Mouse (Mus musculus) CH12.LX (cell line): ENCODE results near the gene Ccdc157. TPM values are rescaled to one million over a fixed set of nuclear protein-coding genes. Genes with fewer than 3 reads are reported as not detected.

Experiments
- DNase-seq: peaks from one replicate; pipeline ENCODE4 v3.0.0-alpha.2; 2013; ENCODE audit errors: extremely low read depth
- H3K27ac ChIP-seq: 2 replicates; pipeline ENCODE4 v1.5.1; 2012; ENCODE audit warnings: low read depth, mild to moderate bottlenecking, control low read depth, moderate library complexity; ENCODE audit not compliant: insufficient read depth
- H3K27me3 ChIP-seq: replicated peaks from 2 replicates; pipeline ENCODE3; 2012; ENCODE audit warnings: inconsistent platforms
- H3K36me3 ChIP-seq, 2 experiments: replicated peaks in 1 of 2; 2 replicates each; pipeline versions ENCODE3 to v1.6.1; 2012; ENCODE audit warnings: inconsistent platforms in 1 of 2, low read length in 1 of 2, mild to moderate bottlenecking in 1 of 2, mixed read lengths in 1 of 2, moderate library complexity in 1 of 2; ENCODE audit not compliant: control insufficient read depth in 1 of 2, insufficient read depth in 1 of 2
- H3K4me1 ChIP-seq, 2 experiments: 2 replicates each; pipeline ENCODE4 v1.6.1; 2012; ENCODE audit warnings: inconsistent platforms in 1 of 2, moderate library complexity in 1 of 2; ENCODE audit not compliant: insufficient read depth in 2 of 2, control insufficient read depth in 1 of 2
- H3K4me2 ChIP-seq: 2 replicates; pipeline ENCODE4 v1.6.1; 2012; ENCODE audit warnings: low read depth, mild to moderate bottlenecking, control low read depth; ENCODE audit not compliant: poor library complexity, insufficient read depth, severe bottlenecking
- H3K4me3 ChIP-seq, 3 experiments: fragments of 150-350 bp in 1 of 3; sonication (generic) in 1 of 3; replicated peaks in 1 of 3; 2 replicates each; pipeline versions ENCODE3 to v1.5.1; 2011 to 2012; ENCODE audit warnings: low read depth in 2 of 3, low read length in 2 of 3, mild to moderate bottlenecking in 2 of 3, moderate library complexity in 2 of 3, control low read depth in 1 of 3, improper control_type of control experiment in 1 of 3, inconsistent platforms in 1 of 3, mixed read lengths in 1 of 3; ENCODE audit not compliant: poor library complexity in 1 of 3
- H3K79me2 ChIP-seq: replicated peaks from 2 replicates; pipeline ENCODE4 v1.6.1; 2012; ENCODE audit warnings: mild to moderate bottlenecking, moderate library complexity; ENCODE audit not compliant: control insufficient read depth, poor library complexity, insufficient read depth, severe bottlenecking; ENCODE audit errors: extremely low read depth
- H3K9ac ChIP-seq: 2 replicates; pipeline ENCODE4 v1.6.1; 2012; ENCODE audit warnings: low read depth, mild to moderate bottlenecking, control low read depth, moderate library complexity; ENCODE audit not compliant: insufficient read depth
- H3K9me3 ChIP-seq: replicated peaks from 2 replicates; pipeline ENCODE3; 2012; ENCODE audit warnings: low read length, inconsistent platforms, mixed read lengths
- BHLHE40 ChIP-seq: IDR thresholded peaks from 2 replicates; pipeline ENCODE4 v1.6.1; 2011; ENCODE audit warnings: mild to moderate bottlenecking, low read depth, low read length, improper control_type of control experiment
- CHD1 ChIP-seq: IDR thresholded peaks from 2 replicates; pipeline ENCODE4 v1.6.1; 2012; ENCODE audit warnings: low read depth, low read length, improper control_type of control experiment, inconsistent platforms
- CTCF ChIP-seq, 2 experiments: IDR thresholded peaks in 1 of 2; conservative IDR thresholded peaks in 1 of 2; 2 replicates each; pipeline ENCODE4 v1.5.1; 2011 to 2012; ENCODE audit warnings: low read depth in 2 of 2, low read length in 2 of 2, improper control_type of control experiment in 1 of 2, inconsistent platforms in 1 of 2, mild to moderate bottlenecking in 1 of 2, moderate library complexity in 1 of 2
- ELF1 ChIP-seq: IDR thresholded peaks from 2 replicates; pipeline ENCODE4 v1.6.1; 2014; ENCODE audit warnings: low read depth, mild to moderate bottlenecking, inconsistent platforms, low read length, improper control_type of control experiment
- EP300 ChIP-seq: IDR thresholded peaks from 2 replicates; pipeline ENCODE4 v1.6.1; 2011; ENCODE audit warnings: low read length, improper control_type of control experiment
- IRF4 ChIP-seq: IDR thresholded peaks from 2 replicates; pipeline ENCODE4 v1.6.1; 2014; ENCODE audit warnings: low read depth, mild to moderate bottlenecking, inconsistent platforms, low read length, improper control_type of control experiment
- JUN ChIP-seq: IDR thresholded peaks from 2 replicates; pipeline ENCODE4 v1.6.1; 2011; ENCODE audit warnings: low read depth, mild to moderate bottlenecking, low read length, improper control_type of control experiment, moderate library complexity; ENCODE audit not compliant: insufficient read depth
- JUND ChIP-seq: conservative IDR thresholded peaks from 2 replicates; pipeline ENCODE4 v1.6.1; 2011; ENCODE audit warnings: low read depth, low read length, improper control_type of control experiment
- MAX ChIP-seq: IDR thresholded peaks from 2 replicates; pipeline ENCODE4 v1.6.1; 2011; ENCODE audit warnings: low read length, improper control_type of control experiment
- MAZ ChIP-seq: IDR thresholded peaks from 2 replicates; pipeline ENCODE4 v1.6.1; 2012; ENCODE audit warnings: low read depth, mild to moderate bottlenecking, inconsistent platforms, low read length, improper control_type of control experiment, moderate library complexity
- MXI1 ChIP-seq: IDR thresholded peaks from 2 replicates; pipeline ENCODE4 v1.6.1; 2011; ENCODE audit warnings: mild to moderate bottlenecking, low read depth, low read length, improper control_type of control experiment
- MYC ChIP-seq: IDR thresholded peaks from 2 replicates; pipeline ENCODE4 v1.6.1; 2011; ENCODE audit warnings: low read depth, mild to moderate bottlenecking, improper control_type of control experiment, low read length
- POLR2AphosphoS2 ChIP-seq: IDR thresholded peaks from 2 replicates; pipeline ENCODE4 v1.6.1; 2011; ENCODE audit warnings: low read depth, low read length, improper control_type of control experiment
- RAD21 ChIP-seq: IDR thresholded peaks from 2 replicates; pipeline ENCODE4 v1.6.1; 2011; ENCODE audit warnings: low read depth, mild to moderate bottlenecking, low read length, improper control_type of control experiment, moderate library complexity
- RCOR1 ChIP-seq: conservative IDR thresholded peaks from 2 replicates; pipeline ENCODE4 v1.6.1; 2012; ENCODE audit warnings: low read depth, mild to moderate bottlenecking, inconsistent platforms, low read length, improper control_type of control experiment
- TCF12 ChIP-seq: IDR thresholded peaks from 2 replicates; pipeline ENCODE4 v1.6.1; 2014; ENCODE audit warnings: low read depth, mild to moderate bottlenecking, inconsistent platforms, low read length, improper control_type of control experiment
- UBTF ChIP-seq: IDR thresholded peaks from 2 replicates; pipeline ENCODE4 v1.6.1; 2012; ENCODE audit warnings: low read depth, mild to moderate bottlenecking, inconsistent platforms, low read length, improper control_type of control experiment, moderate library complexity
- ZMIZ1 ChIP-seq: IDR thresholded peaks from 2 replicates; pipeline ENCODE4 v1.6.1; 2012; ENCODE audit warnings: low read depth, mild to moderate bottlenecking, inconsistent platforms, low read length, improper control_type of control experiment
- ZNF384 ChIP-seq: IDR thresholded peaks from 2 replicates; pipeline ENCODE4 v1.6.1; 2012; ENCODE audit warnings: low read depth, low read length, improper control_type of control experiment, inconsistent platforms
- dilution Hi-C: fragments of 300-500 bp; cut with MboI; formaldehyde crosslinking; loops from 2 replicates; pipeline ENCODE4 v1.14.3; 2020; ENCODE audit warnings: low sequenced_read_pairs; ENCODE audit not compliant: extremely low pct_unique_long_range_greater_than_20kb, extremely low pct_ligation_motif_present
- in situ Hi-C: fragments of 300-500 bp; cut with MboI; formaldehyde crosslinking; loops from 3 replicates; pipeline ENCODE4 v1.14.3; 2019; ENCODE audit warnings: low sequenced_read_pairs, low pct_ligation_motif_present, low pct_unique_long_range_greater_than_20kb, mixed read lengths
- polyA plus RNA-seq: library from polyadenylated mRNA; unstranded; fragments of >175 nt; gene quantifications from 2 replicates; pipeline ENCODE4 v1.2.1, GENCODE M21; 2012; ENCODE audit warnings: low read depth; ENCODE audit not compliant: insufficient read length
- total RNA-seq, 2 experiments: library from RNA; depleted of rRNA; stranded (reverse); fragments of 300-350 nt in 1 of 2; fragments of >200 nt in 1 of 2; gene quantifications; 2 replicates each; pipeline ENCODE4 v1.2.3; 2012 to 2014

Ccdc157 gene
- total and polyA plus RNA-seq, 3 experiments, result 2.3 to 4.4 (median 4.0) TPM

DNA sequence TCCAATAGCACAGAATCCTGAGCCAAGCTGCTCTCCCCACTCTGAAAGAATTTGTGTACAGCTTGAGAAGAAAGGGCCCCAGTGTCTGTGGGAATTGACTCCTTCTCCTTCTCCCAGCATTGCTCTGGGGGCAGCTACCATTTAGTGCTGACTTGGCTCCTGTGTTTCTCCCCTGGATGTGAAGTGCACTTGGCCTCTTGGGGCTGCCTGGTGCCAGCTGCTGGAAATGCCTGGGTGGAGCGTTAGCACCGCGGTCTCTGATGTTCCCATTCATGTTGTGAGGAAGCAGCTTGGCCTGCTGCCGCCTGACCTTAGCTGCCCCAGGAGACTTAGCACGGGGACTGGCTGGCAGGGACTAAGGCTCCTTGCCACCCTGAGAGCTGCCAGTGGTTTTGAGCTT, 14.5 kb upstream of the Ccdc157 start:
- DNase-seq, result no peak
- no peak overlapping the region for H3K27ac ChIP-seq
- no peaks in the 10 kb centered on the region for H3K27me3 ChIP-seq
- in situ Hi-C loops (no loop called here), dilution Hi-C loops (no loop called here)
- H3K9me3 ChIP-seq, result no peaks in the 10 kb centered on the region
- peaks cover 96 to 99% of the 10 kb centered on the region in 2 experiments for H3K36me3 ChIP-seq
- no peak overlapping the region for H3K9ac ChIP-seq
- peaks cover 7% of the 10 kb centered on the region for H3K79me2 ChIP-seq
- no peak for TF ChIP-seq EP300
- TF ChIP-seq MXI1, result no peak
- TF ChIP-seq RAD21, result no peak
- no peak for TF ChIP-seq ZMIZ1
- H3K4me2 ChIP-seq, result no peak overlapping the region
- no peaks in the 10 kb centered on the region for H3K4me1 ChIP-seq
- no peak overlapping the region for H3K4me3 ChIP-seq

DNA sequence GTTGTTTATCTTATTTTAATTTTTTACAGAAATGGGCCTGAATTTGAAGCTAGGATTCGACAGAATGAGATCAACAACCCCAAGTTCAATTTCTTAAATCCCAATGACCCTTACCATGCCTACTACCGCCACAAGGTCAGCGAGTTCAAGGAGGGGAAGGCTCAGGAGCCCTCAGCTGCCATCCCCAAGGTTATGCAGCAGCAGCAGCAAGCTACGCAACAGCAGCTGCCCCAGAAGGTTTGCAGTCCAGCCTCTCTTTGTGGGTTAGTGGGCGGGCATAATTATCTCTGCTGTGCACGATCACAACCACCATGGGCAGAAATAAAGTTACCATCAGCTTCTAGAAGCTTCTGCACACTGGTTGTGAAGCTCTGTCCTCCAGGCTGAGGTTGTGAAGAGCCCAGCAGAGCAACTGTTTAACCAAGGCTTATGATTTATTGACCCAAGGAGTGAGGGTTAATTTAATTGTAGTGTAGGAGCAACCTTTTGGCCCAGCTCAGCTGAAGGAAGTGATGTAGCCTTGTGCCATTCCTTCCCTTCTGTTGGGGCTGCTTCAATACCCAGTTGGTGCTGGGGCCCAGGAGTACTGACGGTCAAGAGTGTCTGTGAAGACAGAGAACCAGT, 6.5 kb upstream of the Ccdc157 start:
- no peak overlapping the region for H3K27ac ChIP-seq
- no peak overlapping the region for H3K4me3 ChIP-seq

DNA sequence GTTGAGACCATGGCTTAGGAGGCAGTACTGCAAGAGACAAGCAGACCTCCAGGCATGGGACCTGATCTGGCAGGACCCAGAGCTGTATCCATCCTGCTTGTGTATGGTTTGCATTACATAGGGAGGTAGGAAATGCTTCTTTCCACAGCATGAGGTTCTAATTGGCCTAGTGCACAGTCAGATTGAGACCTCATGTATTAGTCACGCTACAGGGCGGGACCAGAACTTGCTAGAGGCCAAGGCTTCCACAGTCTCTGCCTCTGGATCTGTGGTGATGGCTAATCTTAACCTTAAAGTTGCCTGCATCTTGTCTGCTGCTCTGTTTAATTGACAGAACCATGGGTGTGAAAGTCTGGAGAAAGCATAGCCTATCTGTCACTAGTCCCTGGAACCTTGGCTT, 4.6 kb upstream of the Ccdc157 start:
- Histone ChIP-seq H3K79me2 (peaks cover 75% of the 10 kb centered on the region), H3K27me3 (no peaks in the 10 kb centered on the region), H3K9ac (0 out of 2 replicates have a peak overlapping the region, but pooled peaks have one; percentile 22), H3K4me3 (no peak overlapping the region), H3K4me1 (peaks cover 19 to 51% of the 10 kb centered on the region in 2 experiments), H3K27ac (peak overlapping the region; percentile 47; the same call in 1 of the 2 replicates), H3K4me2 (peak overlapping the region; percentile 23), H3K36me3 (peaks cover 70 to 85% of the 10 kb centered on the region in 2 experiments), H3K9me3 (no peaks in the 10 kb centered on the region)
- TF ChIP-seq UBTF (no peak), POLR2AphosphoS2 (no peak), JUN (peak; percentile 49), EP300 (peak; percentile 72), BHLHE40 (peak; percentile 86), MAX (no peak), ELF1 (peak; percentile 34; the same call in 1 of the 2 replicates), JUND (peak; percentile 75), ZNF384 (no peak), RCOR1 (peak; percentile 56; the same call in 1 of the 2 replicates), MAZ (peak; percentile 70; the same call in 1 of the 2 replicates), CTCF (conservative IDR thresholded peaks at IDR 0.05 in 1 of 2, IDR thresholded peaks at IDR 0.05 in 1 of 2; ENCODE audit: low read depth in 2 of 2, low read length in 2 of 2) (no peak), CHD1 (no peak), MYC (peak; percentile 64), TCF12 (0 out of 2 replicates have a peak, but pooled peaks have one; percentile 36), IRF4 (peak; percentile 94)
- peak; percentile 77 for DNase-seq
- dilution Hi-C loops (no loop called here), in situ Hi-C loops (no loop called here)

More for the DNA sequence above, 6.5 kb upstream of the Ccdc157 start:
- Histone ChIP-seq H3K36me3 (peaks cover 85 to 97% of the 10 kb centered on the region in 2 experiments), H3K4me2 (no peak overlapping the region), H3K9ac (no peak overlapping the region), H3K79me2 (peaks cover 69% of the 10 kb centered on the region), H3K4me1 (peaks cover 19 to 43% of the 10 kb centered on the region in 2 experiments), H3K27me3 (no peaks in the 10 kb centered on the region), H3K9me3 (no peaks in the 10 kb centered on the region)
- no peak for DNase-seq
- dilution Hi-C loops, result no loop called here
- in situ Hi-C loops, result no loop called here
- TF ChIP-seq MYC (no peak), EP300 (no peak)
